Comparison of ENCODE assay signal across 16 mouse cellular contexts in the genomic region with DNA sequence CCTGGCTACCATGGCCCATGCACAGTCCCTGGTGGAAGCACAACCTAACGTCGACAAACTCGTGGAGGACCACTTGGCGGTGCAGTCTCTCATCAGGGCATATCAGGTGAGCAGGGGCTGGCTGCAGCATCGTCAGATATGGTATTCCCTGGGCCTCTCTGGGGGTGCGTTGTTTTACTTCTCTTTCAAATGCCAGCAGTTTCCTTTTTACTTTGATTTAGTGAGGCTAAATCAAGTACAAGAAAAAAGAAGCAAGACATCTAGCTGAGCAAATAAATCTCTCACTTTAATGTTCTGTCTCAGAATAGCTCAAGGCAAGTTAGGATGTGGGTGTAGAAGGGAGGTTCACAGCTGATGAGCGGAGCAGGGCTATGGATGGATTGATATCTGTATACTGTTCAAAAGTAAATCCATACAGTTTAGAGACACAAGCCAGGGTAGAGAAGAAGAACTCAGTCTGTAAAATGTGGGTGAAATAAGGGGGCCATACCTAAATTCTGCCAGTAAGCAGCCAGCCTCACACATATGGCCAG. TPM values are rescaled to one million over a fixed set of nuclear protein-coding genes. Genes with fewer than 3 reads are reported as not detected.
A peak's percentile ranks its signal among the peaks of the same experiment; 100 is the strongest.
DNase-seq lines count a peak whose midpoint lies in the region; TF ChIP-seq lines count a peak whose summit lies in the region.
"Had no signal": no experiment of that assay in that cellular context is flagged by ENCODE, and none has a peak within 500 bp of the region (broad histone marks: within the 10 kb centered on the region; RNA-seq: fewer than 3 reads in every experiment).

No protein-coding gene starts in this region.

- peak; percentile 19 to 27 for DNase-seq in adrenal gland, postnatal 36 days
- DNase-seq in adrenal gland, postnatal 10 days, result no peak
- DNase-seq in left cerebral cortex, adult 2 months (ENCODE audit: extremely low spot score in 1 of 2, low spot score in 2 of 2), result no peak
- no peak for DNase-seq in left cerebral cortex, postnatal 10 days (ENCODE audit: extremely low spot score in 1 of 2, low spot score in 2 of 2)
- DNase-seq in right cerebral cortex, postnatal 10 days (ENCODE audit: low spot score in 2 of 2), result peak; percentile 35 to 44
- no peak for DNase-seq in right cerebral cortex, postnatal 25 days
- peak; percentile 39 for DNase-seq in telencephalon, adult 2 months (ENCODE audit: low read depth, low spot score)
- DNase-seq: cerebellum, adult 11-12 months; cerebellum, adult 9-10 months; cerebellum, postnatal 25 days; gastrocnemius, postnatal 25 days; heart, postnatal 10 days; heart, postnatal 4 days had no signal

- intact Hi-C loops in left cerebral cortex, adult 2 months (cut with DNase I), result no loop called here
- intact Hi-C loops in left cerebral cortex, postnatal 10 days (cut with DNase I), result no loop called here

- TF ChIP-seq CTCF in left cerebral cortex, adult 2 months (IDR thresholded peaks at IDR 0.05), result no peak

- peak overlapping the region; percentile 50; the same call in 1 of the 2 replicates for H3K27ac ChIP-seq in left cerebral cortex, adult 2 months
- H3K27ac ChIP-seq: embryonic facial prominence, embryonic 12.5 days; forebrain, embryonic 15.5 days; hindbrain, embryonic 12.5 days had no signal

- H3K4me3 ChIP-seq in left cerebral cortex, adult 2 months, result no peak overlapping the region
- H3K4me3 ChIP-seq: embryonic facial prominence, embryonic 12.5 days; forebrain, embryonic 15.5 days; hindbrain, embryonic 12.5 days had no signal

RNA-seq across cellular contexts. Expression of a gene that starts 22.5 kb away (rescaled TPM):
- 100 to 1,000 TPM; 515 to 618 TPM for total RNA-seq in adrenal gland, postnatal 36 days (2021)
- total RNA-seq in adrenal gland, postnatal 10 days (2021), result 100 to 1,000 TPM; 854 to 941 TPM
- 100 to 1,000 TPM; 232 to 245 TPM for total RNA-seq in left cerebral cortex, adult 2 months (2021)
- 100 to 1,000 TPM; 230 to 235 TPM for total RNA-seq in left cerebral cortex, postnatal 10 days (2021)

RNA-seq across cellular contexts. Expression of a gene that starts 39.3 kb away (rescaled TPM):
- 100 to 1,000 TPM; 105 to 114 TPM for total RNA-seq in adrenal gland, postnatal 36 days (2021)
- 10 to 100 TPM; 83.3 to 86.5 TPM for total RNA-seq in adrenal gland, postnatal 10 days (2021)
- 100 to 1,000 TPM in 1 of 2 experiments, 10 to 100 TPM in 1; 96.2 to 102 TPM for total RNA-seq in left cerebral cortex, adult 2 months (2021)
- 10 to 100 TPM; 65.8 to 66.0 TPM for total RNA-seq in left cerebral cortex, postnatal 10 days (2021)

RNA-seq across cellular contexts. Expression of a gene that starts 46.4 kb away (rescaled TPM):
- total RNA-seq in adrenal gland, postnatal 36 days (2021), result 10 to 100 TPM; 55.5 to 59.4 TPM
- total RNA-seq in adrenal gland, postnatal 10 days (2021), result 10 to 100 TPM; 49.8 to 52.7 TPM
- total RNA-seq in left cerebral cortex, adult 2 months (2021), result 10 to 100 TPM; 48.1 to 50.2 TPM
- total RNA-seq in left cerebral cortex, postnatal 10 days (2021), result 10 to 100 TPM; 44.6 to 51.0 TPM

Comparison
In these comparisons a context has a peak if more than half of its experiments do, and no peak if none do; other contexts are left out.
1. DNase-seq: peak in adrenal gland, postnatal 36 days (2 of 2), right cerebral cortex, postnatal 10 days (2 of 2) and telencephalon, adult 2 months (single experiment); none in adrenal gland, postnatal 10 days (single experiment), left cerebral cortex, adult 2 months (0 of 2), left cerebral cortex, postnatal 10 days (0 of 2) and right cerebral cortex, postnatal 25 days (single experiment).